Mouse (Mus musculus) kidney, postnatal 0 days (tissue): Measurements from ENCODE around the gene Ggt7. TPM values are rescaled to one million over a fixed set of nuclear protein-coding genes. Genes with fewer than 3 reads are reported as not detected.
"Not testable (repeated sequence)": the region's sequence is repeated elsewhere in the genome, so short reads cannot be mapped to it uniquely, and the experiment has no call there.

Experiments
- ATAC-seq: fragments of 200-750 bp; cut with Nextera tagmentation; replicated peaks from 2 replicates; pipeline ENCODE4 v1.8.0; 2017; ENCODE audit warnings: low read depth, moderate number of reproducible peaks, moderate TSS enrichment, moderate library complexity; ENCODE audit not compliant: low FRiP score
- DNase-seq: peaks from one replicate; pipeline ENCODE4 v3.0.0-alpha.2; 2016; ENCODE audit warnings: low spot score
- H3K27ac ChIP-seq: fragments of 300-500 bp; sonication (generic); 2 replicates; pipeline ENCODE4 v1.5.1; 2014; ENCODE audit warnings: mild to moderate bottlenecking
- H3K27me3 ChIP-seq: fragments of 300-500 bp; sonication (generic); 2 replicates; pipeline ENCODE4 v1.6.1; 2014; ENCODE audit warnings: low read length, mixed read lengths; ENCODE audit not compliant: insufficient read depth
- H3K36me3 ChIP-seq: fragments of 300-500 bp; sonication (generic); 2 replicates; pipeline ENCODE4 v1.6.1; 2014; ENCODE audit warnings: low read length, mixed read lengths; ENCODE audit not compliant: insufficient read depth
- H3K4me1 ChIP-seq: fragments of 300-500 bp; sonication (generic); replicated peaks from 2 replicates; pipeline ENCODE4 v1.6.1; 2014; ENCODE audit warnings: antibody characterized with exemption, low read length, mixed read lengths; ENCODE audit not compliant: insufficient read depth
- H3K4me2 ChIP-seq: fragments of 300-500 bp; sonication (generic); 2 replicates; pipeline ENCODE4 v1.6.1; 2014; ENCODE audit warnings: mild to moderate bottlenecking, low read length, moderate library complexity, mixed read lengths
- H3K4me3 ChIP-seq: fragments of 300-500 bp; sonication (generic); replicated peaks from 2 replicates; pipeline ENCODE4 v1.5.1; 2014; ENCODE audit warnings: low read depth, low read length
- H3K9ac ChIP-seq: fragments of 300-500 bp; sonication (generic); 2 replicates; pipeline ENCODE4 v1.6.1; 2014; ENCODE audit warnings: low read depth, low read length
- H3K9me3 ChIP-seq: fragments of 300-500 bp; sonication (generic); replicated peaks from 2 replicates; pipeline ENCODE4 v1.6.1; 2016; ENCODE audit warnings: low read length, inconsistent platforms, mixed read lengths
- CTCF ChIP-seq: IDR thresholded peaks from 2 replicates; pipeline ENCODE4 v1.5.1; 2016; ENCODE audit warnings: antibody characterized with exemption, low read depth, mild to moderate bottlenecking, moderate library complexity
- WGBS: fragments of 180-500 bp; shearing (Covaris S2); extraction: QIAGEN DNeasy Blood & Tissue Kit; methylation state at CpG from one replicate; pipeline ENCODE4 v1.1.7; 2014; 5-methylcytosine and 5-hydroxymethylcytosine counted together
- polyA plus RNA-seq: library from polyadenylated mRNA; unstranded; fragments of >200 nt; fragmentation: Nextera tagmentation; extraction: Ambion mirVana; gene quantifications from 2 replicates; pipeline ENCODE4 v1.2.1, GENCODE M21; 2015

The Ggt7 gene
- polyA plus RNA-seq, 1 experiment from 2014 or later, result 2.0 TPM

DNA sequence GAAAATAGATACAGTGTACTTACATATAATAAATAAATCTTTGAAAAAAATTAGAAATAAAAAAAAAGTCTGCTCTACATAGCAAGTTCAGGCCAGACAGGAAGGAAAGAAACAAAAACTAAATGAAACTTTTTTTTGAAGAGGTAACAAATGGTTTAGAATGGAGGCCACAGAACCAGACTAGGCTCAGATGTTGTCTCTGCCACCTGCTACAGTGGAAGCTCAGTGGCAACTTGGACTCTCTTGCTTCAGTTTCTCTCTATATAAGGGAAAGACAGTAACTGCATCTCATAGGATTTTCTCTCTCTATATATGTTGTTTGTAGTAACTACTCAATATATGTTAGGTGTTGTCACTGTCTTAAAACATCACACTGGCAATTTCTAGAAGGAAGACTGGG lies 34.3 kb upstream of the Ggt7 start:
- Histone ChIP-seq H3K27ac (no peak overlapping the region), H3K9ac (no peak overlapping the region), H3K4me2 (no peak overlapping the region), H3K4me3 (no peak overlapping the region), H3K9me3 (no peaks in the 10 kb centered on the region), H3K4me1 (no peaks in the 10 kb centered on the region), H3K27me3 (no peaks in the 10 kb centered on the region), H3K36me3 (no peaks in the 10 kb centered on the region)
- ATAC-seq, result no peak
- DNase-seq, result no peak
- TF ChIP-seq CTCF, result no peak

DNA sequence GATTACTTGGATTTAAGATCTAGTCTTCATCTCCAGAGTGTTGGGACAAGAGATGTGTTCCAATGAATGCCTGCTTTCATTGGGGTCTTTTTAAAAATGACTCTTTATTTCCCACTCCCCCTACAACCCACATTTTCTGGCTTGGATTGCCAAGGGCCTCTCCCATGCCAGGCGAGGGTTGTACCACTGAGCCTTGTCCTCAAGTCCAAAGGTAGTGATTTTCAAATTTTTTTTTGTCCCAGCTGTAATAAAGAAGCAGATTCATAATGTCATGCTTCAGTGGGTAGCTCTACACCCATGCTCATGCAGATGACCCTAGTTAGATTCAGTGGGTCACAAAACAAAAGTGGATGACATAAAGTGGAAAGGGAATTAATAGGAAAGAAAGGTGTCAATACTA lies 28.9 kb upstream of the Ggt7 start:
- Histone ChIP-seq H3K4me1 (no peaks in the 10 kb centered on the region), H3K4me3 (no peak overlapping the region), H3K9me3 (no peaks in the 10 kb centered on the region), H3K36me3 (no peaks in the 10 kb centered on the region), H3K9ac (no peak overlapping the region), H3K27me3 (no peaks in the 10 kb centered on the region), H3K27ac (no peak overlapping the region), H3K4me2 (no peak overlapping the region)
- 90% methylated on average over 1 of the region's 1 CpGs for WGBS
- TF ChIP-seq CTCF, result no peak
- ATAC-seq, result no peak
- DNase-seq, result no peak

DNA sequence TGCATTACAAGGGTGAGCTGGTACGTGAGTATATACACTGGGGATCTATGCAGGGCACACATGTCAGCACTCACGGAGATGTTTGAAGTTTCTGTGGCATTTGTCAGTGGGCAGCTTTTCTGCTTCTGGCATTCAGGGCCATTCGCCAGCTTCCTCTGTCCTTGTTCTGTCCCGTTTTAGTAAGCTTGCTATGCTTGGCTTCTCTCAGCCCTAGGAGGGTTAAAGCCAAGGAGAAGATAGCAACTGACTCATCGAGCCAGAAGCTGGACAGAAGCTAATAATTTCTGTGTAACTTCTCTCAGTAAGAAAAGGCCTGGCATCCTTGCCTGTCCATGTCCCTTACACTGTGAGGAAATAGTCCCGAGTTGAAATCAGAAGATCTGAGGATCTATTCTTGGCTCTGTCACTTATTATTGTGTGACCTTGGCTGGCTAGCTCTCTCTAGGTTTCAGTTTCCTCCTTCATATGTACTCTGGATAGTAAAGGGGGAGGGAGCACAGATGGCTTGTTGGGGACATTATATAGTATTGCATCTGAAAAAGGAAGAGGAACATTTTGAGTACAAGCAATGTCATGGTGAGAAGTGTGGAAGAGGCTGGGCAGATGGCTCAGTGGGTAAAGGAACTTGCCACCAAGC lies 22.9 kb upstream of the Ggt7 start:
- WGBS, result 59% methylated on average over 6 of the region's 6 CpGs
- ATAC-seq, result no peak
- TF ChIP-seq CTCF, result no peak

DNA sequence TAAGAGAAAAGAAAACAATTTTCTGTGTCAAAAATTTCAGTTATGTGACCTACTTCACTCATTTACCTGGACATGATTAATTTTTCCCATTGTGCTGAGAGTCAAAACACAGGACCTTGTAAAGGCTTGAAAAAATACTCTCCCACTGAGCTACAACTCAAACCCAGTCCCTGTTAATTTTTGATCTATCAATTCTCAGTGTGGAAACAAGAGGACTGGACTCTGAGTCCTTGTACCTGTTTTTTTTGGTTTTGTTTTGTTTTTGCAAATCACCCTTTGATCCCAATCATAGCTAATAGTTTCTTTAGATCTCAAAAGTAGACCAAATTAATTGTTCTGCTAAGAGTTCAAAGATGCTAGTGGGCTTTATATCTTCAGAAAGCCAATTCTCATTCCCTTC lies 21.7 kb upstream of the Ggt7 start:
- no peak for DNase-seq
- no peak for TF ChIP-seq CTCF
- Histone ChIP-seq H3K27me3 (no peaks in the 10 kb centered on the region), H3K4me3 (no peak overlapping the region), H3K36me3 (no peaks in the 10 kb centered on the region), H3K9ac (no peak overlapping the region), H3K4me2 (no peak overlapping the region), H3K4me1 (no peaks in the 10 kb centered on the region), H3K9me3 (no peaks in the 10 kb centered on the region), H3K27ac (no peak overlapping the region)
- ATAC-seq, result no peak

More for the DNA sequence above, 22.9 kb upstream of the Ggt7 start:
- no peaks in the 10 kb centered on the region for H3K9me3 ChIP-seq
- no peak overlapping the region for H3K4me2 ChIP-seq
- no peaks in the 10 kb centered on the region for H3K27me3 ChIP-seq
- no peak overlapping the region for H3K27ac ChIP-seq
- H3K36me3 ChIP-seq, result no peaks in the 10 kb centered on the region
- no peaks in the 10 kb centered on the region for H3K4me1 ChIP-seq
- H3K9ac ChIP-seq, result no peak overlapping the region
- DNase-seq, result no peak
- H3K4me3 ChIP-seq, result no peak overlapping the region

DNA sequence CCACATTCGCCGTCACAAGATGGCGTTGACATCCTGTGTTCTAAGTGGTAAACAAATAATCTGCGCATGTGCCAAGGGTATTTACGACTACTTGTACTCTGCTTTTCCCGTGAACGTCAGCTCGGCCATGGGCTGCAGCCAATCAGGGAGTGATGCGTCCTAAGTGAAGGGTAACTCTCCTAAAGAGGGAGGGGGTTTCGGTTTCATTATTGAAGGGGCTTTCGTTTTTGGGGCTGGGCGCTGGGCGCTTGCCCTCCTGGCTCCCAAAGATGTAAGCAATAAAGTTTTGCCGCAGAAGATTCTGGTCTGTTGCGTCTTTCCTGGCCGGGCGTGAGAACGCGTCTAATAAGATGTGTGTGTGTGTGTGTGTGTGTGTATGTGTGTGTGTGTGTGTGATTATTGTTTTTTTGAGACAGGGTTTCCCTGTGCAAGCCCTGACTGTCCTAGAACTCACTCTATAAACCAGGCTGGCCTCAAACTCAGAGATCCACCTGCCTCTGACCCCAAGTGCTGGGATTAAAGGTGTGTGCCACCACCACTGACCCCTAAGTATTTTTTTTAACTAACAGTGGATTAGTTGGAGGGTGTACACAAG lies 20.5 kb upstream of the Ggt7 start:
- ATAC-seq, H3K36me3 ChIP-seq, H3K4me1 ChIP-seq, H3K9me3 ChIP-seq, H3K27ac ChIP-seq, DNase-seq, H3K4me3 ChIP-seq, H3K4me2 ChIP-seq, H3K27me3 ChIP-seq, H3K9ac ChIP-seq: not testable (repeated sequence)
- 76% methylated on average over 15 of the region's 19 CpGs for WGBS

DNA sequence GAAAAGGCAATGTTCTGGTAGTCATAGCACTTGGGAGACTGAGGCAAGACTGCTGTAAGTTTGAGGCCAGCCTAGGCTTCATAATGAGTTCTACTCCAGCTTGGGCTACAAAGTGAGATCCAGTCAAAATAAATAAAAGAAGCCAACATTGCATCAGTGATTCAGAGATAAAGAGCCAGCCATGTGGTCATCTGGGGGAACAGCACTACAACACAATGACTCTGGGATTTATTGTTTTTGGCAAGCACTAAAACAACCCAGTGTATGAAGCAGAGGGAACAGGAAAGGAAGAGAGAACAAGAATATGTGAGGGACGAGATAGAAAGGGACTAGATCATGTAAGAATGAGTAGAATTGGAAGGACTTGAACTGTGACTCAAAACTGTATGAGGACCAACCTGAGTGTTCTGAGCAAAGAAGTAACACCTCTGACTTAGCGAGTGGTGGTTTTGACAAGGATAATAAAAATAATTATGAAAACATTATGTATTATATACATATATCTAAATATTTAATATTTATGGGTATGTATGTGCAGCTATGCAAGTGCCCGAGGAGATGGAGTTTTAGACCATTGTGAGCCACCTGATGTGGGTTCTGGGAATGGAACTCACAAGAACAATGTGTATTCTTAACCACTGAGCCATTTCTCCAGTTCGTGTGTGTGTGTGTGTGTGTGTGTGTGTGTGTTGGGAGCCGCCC lies 19.9 kb upstream of the Ggt7 start:
- 74% methylated on average over 5 of the region's 5 CpGs for WGBS
- Histone ChIP-seq H3K4me2 (no peak overlapping the region), H3K9me3 (no peaks in the 10 kb centered on the region), H3K27ac (no peak overlapping the region), H3K4me3 (no peak overlapping the region), H3K4me1 (no peaks in the 10 kb centered on the region), H3K9ac (no peak overlapping the region), H3K27me3 (no peaks in the 10 kb centered on the region), H3K36me3 (no peaks in the 10 kb centered on the region)
- ATAC-seq (no peak), DNase-seq (peak; percentile 21)
- no peak for TF ChIP-seq CTCF
